Mouse (Mus musculus): ENCODE measurements around the gene Fndc3a.
A peak's percentile ranks its signal among the peaks of the same experiment; 100 is the strongest.

Fndc3a gene

DNA sequence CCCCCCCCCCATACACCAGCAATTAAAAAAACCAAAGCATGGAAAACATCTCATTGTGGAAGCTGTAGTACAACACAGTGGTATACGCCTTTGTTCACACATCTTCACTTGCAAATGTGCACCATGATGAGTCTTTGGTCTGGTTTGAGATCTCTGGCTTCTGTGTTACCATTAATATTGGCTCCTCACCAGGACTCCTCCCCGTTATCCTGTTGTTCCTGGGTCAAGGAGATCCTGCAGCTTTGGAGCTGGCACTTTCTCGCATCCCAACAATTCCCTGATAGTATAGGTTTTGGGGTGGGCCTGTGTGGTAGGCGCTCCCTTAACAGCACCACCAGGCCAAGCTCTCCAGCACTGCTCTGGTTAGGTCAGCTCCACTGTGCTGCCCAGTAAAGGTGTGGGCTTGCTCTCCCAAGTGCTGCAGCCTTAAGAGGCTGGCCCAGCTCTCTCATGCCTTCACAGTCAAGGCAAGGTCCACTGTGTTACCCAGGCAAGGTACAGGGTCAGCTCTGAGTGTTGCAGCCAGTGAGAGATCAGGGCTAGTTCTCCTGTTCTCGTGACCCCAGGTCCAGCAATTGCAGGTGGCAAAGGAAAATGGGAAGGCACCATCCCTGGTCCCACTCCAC lies 173.3 kb downstream of the Fndc3a start:
- DNase-seq (ENCODE audit: low spot score), result no peak

DNA sequence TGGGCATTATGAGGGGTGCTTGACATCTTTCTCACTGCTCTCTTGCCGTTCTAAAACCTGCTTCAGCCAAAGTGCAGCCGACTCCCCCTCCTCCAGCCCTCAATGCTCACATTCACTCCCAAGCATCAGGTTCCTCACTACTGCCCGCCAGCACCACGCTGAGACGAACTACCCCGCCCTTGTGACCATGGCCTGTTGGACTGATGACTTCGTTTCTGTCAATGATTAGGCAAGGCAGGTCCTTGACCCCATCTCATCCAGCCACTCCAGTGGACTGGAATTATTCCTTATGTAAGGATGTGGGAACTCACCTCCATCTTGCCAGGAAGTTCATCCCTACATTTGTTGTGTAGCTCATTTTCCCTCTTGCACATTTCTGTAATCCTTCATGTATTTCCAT lies 175.9 kb downstream of the Fndc3a start:
- no peak for DNase-seq (ENCODE audit: low spot score)

DNA sequence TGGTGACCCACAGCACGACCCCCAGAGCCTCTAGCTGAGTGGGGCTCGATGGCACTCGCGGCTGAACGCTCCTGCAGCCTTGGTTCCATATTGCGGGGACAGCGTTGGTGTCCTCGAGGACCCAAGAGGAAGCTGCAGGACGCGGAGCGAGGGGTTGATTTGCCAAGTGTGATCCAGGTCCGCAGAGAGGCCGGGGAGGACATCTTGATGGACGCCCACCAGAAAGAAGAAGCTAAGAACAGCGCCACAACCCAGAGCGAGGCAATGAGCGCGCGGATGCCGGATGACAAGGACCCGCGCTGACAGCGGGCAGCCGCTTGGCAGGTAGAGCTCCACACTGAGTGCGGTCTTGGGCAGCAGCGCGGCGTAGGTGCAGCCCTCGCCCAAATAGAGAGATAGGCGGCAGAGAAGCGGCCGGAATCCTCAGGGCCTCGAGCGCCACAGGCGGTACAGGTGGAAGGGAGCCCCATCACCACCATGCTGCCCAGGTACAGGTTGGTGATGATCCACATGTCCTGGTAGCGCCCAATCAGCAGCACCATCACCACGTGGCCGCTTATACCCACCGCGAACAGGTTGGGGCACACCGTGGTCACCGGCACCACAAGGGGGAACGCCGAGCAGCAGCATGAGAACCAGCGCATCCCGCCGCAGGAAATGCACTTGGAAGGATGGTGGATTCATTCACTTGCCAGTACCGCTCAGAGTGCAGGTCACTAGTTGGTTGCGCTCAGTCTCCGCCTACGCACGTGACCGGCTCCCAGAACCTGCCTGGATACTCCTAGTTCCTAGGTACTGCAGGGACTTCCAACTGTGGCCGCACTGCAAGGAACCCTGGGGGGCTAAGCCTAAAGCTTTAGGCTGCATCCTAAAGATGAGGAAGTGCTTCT lies 177.5 kb downstream of the Fndc3a start:
- DNase-seq (ENCODE audit: low spot score), result peak; percentile 8

DNA sequence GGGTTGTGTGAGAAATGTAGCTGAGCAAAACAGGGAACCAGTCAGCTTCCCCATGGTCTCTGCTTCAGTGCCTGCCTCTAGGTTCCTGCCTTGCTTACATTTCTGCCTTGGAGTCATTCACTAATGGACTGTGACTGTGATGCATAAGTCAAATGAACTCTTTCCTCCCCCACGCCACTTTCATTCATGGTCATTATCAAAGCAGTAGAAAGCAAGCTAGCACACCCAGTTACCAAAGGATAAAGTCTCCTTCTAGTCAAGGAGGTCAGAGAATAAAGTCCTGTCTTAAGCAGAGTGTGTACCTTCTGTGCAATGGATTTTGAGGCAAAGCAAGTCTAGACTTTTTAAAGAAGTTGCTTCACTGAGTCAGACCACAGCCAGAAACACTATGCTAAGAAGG lies 182.7 kb downstream of the Fndc3a start:
- no peak for DNase-seq (ENCODE audit: low spot score)

DNA sequence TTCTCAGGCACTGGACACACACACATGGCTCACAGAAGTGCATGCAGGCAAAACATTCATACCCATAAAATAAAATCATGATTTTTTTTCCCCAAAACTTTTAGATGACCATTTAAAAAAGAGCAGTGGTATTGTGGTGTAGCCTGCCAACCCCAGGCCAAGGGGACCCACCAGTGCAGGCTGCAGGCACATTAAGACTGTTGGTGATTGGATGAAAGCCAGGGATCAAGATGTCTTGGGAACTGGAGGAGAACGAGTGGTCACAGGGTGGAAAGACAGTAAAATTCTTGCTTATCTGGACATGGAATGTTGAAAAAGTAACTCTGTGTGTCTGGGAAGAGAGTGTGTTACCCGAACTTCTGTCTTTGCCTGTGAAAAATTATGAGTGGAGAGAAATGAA lies 190.2 kb downstream of the Fndc3a start:
- no peak for DNase-seq (ENCODE audit: low spot score)

DNA sequence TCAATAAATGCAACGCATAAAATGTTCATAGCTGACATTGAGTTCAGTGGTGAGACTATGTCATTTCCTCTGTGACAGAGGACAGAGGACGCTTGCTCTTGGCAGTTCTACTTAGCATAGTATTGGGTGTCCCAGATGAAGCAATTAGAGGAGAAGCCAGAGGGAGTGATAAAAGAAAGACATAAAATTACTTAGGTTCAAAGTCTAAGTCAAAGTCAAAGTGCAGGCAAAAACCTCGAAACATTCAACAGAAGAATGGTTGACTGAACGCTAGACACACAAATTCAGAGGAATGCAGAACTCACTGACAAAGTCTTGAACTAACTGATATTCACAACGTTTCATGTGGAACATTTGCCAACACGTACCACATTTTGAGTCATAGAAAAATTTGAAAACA lies 191.0 kb downstream of the Fndc3a start:
- DNase-seq (ENCODE audit: low spot score), result no peak

DNA sequence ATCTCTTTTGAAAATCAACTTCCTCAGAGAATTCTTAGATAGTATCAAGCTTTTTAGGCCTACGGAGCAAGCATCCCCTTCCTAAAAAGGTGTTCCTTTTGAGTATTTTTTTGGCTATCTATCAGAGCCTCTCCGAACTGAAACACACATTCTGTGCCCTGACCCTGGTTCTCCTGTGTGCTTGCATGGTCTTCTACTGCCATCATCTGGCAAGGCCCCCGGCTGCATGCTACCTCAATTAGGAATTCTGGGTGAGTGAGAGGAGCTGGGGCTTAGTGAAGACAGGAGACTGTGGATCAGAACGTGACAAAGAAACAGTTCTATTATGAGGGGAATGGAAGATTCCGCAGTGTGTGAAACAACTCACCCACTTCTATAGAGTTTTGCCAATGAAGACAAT lies 193.4 kb downstream of the Fndc3a start:
- DNase-seq (ENCODE audit: low spot score), result no peak

DNA sequence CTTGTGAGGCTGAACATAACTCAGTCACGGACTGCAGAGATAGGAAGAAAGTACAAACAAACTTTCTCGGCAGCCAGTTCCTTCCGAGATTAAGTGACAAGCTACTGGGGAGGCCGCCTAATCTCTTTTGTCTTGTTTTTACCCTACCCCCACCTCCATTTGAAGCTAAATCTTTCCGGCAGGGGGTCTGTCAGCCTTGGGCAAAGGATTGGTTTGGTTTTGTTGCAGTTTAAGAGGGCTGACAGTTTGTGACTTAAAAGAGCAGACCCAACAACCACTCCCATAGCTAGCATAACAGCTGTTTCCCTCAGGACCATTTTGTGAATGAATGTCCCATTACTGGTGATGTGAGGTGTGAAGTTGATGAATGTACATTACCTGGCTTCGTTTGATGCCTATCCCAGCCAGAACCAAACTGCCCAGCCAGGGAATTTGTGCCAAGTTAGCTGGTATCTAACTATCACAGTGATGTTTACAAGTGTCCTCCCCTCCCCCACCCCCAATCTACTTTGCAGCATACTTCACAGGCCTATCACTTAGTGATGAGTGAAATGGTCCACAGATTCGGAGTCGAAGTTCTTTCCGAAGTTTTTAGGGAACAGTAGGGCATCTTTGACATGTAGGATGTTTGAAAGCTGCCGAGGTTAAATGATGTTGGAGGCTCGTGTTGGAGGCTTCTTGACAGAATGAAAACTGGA lies 202.9 kb downstream of the Fndc3a start:
- no peak for DNase-seq (ENCODE audit: low spot score)

DNA sequence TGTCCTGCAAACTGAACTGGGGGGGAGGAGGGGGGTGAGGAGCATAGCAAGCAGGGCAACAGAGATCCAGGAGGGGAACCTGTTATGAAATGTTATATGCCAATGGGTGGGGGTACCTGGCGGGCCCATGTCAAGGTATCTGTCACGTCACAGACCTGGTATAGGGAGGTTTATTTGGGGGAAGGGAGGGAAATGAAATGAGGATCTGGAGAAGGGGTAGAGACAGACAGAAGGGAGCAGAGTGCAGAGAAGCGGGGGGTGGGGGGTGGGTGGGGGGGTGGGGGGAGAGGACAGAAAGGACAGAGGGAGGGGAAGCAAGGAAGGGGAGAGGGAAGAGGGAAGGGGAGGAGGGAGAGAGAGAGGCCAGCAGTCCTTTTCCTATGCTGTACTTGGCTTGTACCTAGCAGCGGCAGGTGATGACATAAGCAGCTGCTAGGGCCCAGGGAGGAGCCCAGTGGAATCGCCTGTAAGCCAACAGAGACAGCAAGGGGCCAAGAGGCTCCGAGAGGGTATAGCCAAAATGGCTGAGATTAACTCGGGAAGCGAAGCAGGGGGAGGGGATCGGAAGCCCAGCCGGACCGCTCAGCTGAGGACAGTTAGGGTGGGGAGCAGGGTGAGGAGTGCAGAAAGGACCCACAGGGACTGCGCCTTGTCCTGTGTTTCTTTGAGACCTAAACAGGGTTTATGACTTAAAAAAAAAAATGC lies 203.6 kb downstream of the Fndc3a start:
- no peak for DNase-seq (ENCODE audit: low spot score)

DNA sequence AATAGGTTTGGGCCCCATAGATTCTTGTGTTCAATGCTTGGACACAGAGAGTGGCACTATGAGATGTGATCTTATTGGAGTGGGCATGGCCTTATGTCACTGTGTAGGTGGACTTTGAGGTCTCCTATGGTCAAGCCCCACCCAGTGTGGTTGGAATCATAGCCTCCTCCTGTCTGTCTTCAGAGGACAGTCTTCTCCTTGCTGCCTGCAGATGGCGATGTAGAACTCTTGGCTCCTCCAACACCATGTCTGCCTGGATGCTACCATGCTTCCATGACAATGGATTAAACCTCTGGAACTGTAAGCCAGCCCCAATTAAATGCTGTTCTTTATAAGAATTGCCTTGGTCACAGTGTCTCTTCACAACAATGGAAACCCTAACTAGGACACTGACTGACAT lies 204.8 kb downstream of the Fndc3a start:
- no peak for DNase-seq (ENCODE audit: low spot score)

DNA sequence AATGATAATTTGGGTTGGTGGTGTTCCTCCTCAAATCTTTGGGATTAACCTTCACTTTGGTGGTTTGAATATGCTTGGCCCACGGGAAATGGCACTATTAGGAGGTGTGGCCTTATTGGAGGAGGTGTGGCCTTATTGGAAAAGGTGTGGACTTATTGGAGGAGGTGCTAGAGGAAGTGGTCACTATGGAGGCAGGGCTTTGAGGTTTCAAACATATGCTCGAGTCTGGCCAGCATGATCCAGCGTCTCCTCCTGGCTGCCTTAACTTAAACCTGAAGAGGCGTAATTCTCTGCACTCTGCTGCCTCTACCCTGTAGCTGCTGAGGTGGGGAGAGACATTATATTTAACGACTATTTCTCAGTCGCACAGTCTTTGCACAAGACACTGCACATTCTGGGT lies 206.6 kb downstream of the Fndc3a start:
- no peak for DNase-seq (ENCODE audit: low spot score)

DNA sequence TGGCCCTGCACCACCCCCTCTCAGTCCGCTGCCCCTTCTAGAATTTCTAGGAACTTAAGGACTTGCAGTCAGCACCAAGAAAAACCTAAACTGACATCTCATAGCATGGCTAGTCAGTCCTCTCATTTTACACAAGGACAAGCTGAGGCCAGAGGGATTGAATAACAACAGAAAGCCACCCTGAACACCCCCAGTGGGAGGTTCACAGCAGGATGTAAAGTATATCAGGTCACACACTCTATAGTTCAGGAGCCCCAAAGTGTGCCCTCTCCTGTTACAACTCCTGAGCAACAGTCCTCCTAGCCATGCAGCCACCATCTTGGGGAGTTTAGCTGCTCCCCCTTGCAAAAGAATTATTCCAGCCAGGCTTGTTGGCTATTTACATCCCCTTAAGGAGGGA lies 216.0 kb downstream of the Fndc3a start:
- no peak for DNase-seq (ENCODE audit: low spot score)

DNA sequence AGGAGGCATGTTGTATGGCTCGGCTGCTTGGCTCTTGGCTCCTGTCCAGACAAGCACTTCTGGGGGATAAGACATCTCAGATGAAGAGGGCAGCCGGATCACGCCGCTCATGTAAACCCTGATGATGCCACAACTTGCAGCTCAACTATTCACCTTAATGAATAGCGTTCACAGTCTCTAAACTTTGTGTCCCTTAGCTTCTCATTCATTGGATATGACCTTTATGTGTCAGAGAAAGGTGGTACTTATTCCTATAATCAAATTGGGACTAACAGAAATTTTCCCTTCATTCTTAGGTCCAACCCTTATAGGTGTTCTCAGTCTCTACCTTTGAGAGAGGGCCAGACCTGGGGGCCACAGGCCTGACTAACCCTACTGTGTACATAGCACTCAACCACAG lies 218.1 kb downstream of the Fndc3a start, which contains the start of gene Gm9195:
TSS of gene Gm9195 (minus strand) at position 101 of the 400 bp plus-strand sequence.
- no peak for DNase-seq (ENCODE audit: low spot score)

DNA sequence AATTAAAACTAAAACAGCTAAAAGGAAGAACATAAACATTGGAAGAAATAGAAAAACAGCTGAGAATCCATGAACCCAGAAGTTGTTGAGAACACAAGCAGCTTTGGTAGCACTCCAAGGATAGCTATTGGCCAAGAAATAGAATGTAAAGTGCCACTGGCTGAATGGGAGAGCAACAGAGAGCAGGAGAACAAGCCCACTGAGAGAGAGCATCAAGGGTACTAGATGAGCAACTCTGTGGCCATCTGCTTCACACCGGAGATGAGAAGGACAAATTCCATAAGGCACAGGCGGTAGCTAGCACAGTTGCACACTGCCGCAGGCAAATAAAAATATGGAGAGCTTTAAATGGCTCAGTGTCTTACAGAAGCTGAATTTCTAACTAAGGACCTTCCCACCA lies 219.4 kb downstream of the Fndc3a start:
- no peak for DNase-seq (ENCODE audit: low spot score)

All from T-cell, adult 2 months (primary cell).